Mouse (Mus musculus): ENCODE results near the gene Fetub. TPM values are rescaled to one million over a fixed set of nuclear protein-coding genes. Genes with fewer than 3 reads are reported as not detected.

Gene Fetub
- polyA plus RNA-seq, 1 experiment, result not detected

DNA sequence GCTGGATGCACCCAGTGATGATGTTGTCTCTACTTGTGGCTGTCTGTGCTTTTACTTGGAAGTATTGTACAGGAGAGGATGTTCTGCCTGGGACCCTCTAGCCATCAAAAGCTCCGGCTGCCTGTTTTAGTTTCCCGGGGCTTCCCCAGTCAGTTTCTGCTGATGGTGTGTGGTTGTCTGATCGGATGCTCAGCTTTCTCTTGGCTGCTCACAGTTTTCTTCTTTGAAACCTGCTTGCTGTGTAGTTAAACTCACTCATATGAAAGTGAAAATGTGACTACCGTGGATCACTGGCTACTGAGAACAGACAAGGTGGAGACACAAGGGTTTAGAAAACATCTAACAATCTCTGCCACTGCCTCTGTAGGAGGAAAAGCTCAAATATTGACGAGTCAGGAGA lies 34.7 kb upstream of the Fetub start:
- TF ChIP-seq POLR2A (IDR thresholded peaks at IDR 0.05; ENCODE audit: borderline replicate concordance, low read depth, low read length) (no peak), CTCF (IDR thresholded peaks at IDR 0.05; ENCODE audit: low read depth, low read length) (no peak)
- Histone ChIP-seq H3K4me3 (ENCODE audit: insufficient read depth, low read length) (no peak overlapping the region), H3K27ac (ENCODE audit: insufficient read depth, low read depth, low read length) (no peak overlapping the region), H3K4me1 (ENCODE audit: control insufficient read depth, insufficient read depth, low read length) (no peaks in the 10 kb centered on the region)

DNA sequence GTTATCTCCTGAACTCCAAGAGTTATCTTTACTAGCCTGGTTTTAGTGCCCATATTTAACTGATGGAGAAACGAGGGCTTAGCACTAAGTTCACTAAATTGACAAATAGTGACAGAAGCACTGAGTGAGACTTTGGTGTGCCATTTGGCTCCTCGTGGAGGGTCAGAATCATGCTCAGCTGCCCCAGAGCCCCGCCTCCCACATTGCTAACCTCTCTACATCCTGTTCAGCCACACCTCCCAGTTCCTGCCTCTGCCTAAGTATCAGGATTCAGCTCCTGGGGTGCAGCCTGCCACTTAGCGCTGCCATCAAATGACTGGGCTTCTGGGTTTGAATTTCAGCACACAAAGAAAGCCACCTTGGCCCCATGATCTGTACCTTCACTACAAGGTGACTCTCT lies 32.8 kb upstream of the Fetub start:
- Histone ChIP-seq H3K4me3 (ENCODE audit: insufficient read depth, low read length) (no peak overlapping the region), H3K4me1 (ENCODE audit: control insufficient read depth, insufficient read depth, low read length) (no peaks in the 10 kb centered on the region), H3K27ac (ENCODE audit: insufficient read depth, low read depth, low read length) (no peak overlapping the region)
- no peak for TF ChIP-seq CTCF (IDR thresholded peaks at IDR 0.05; ENCODE audit: low read depth, low read length)
- TF ChIP-seq POLR2A (IDR thresholded peaks at IDR 0.05; ENCODE audit: borderline replicate concordance, low read depth, low read length), result no peak

DNA sequence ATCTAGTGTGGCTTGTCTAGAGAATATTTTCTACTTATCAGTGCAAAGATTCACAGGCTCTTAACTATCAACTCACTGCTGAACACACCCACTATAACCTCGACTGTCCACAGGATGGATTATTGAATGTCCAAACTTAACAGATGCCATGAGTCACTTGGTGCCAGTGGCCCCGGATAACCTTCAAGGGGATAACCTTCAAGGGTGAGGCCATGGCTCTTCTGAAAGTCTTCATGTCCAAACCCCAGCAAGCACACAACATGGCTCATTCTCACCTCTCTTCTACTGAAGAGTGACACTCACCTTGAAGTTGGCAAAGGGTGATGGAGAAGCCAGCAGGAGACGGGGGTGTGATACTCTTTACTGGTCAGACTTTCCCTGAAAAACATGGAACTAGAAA lies 31.4 kb upstream of the Fetub start:
- TF ChIP-seq CTCF (IDR thresholded peaks at IDR 0.05; ENCODE audit: low read depth, low read length), result no peak
- TF ChIP-seq POLR2A (IDR thresholded peaks at IDR 0.05; ENCODE audit: borderline replicate concordance, low read depth, low read length), result no peak
- H3K4me3 ChIP-seq (ENCODE audit: insufficient read depth, low read length), result no peak overlapping the region
- no peaks in the 10 kb centered on the region for H3K4me1 ChIP-seq (ENCODE audit: control insufficient read depth, insufficient read depth, low read length)
- no peak overlapping the region for H3K27ac ChIP-seq (ENCODE audit: insufficient read depth, low read depth, low read length)

DNA sequence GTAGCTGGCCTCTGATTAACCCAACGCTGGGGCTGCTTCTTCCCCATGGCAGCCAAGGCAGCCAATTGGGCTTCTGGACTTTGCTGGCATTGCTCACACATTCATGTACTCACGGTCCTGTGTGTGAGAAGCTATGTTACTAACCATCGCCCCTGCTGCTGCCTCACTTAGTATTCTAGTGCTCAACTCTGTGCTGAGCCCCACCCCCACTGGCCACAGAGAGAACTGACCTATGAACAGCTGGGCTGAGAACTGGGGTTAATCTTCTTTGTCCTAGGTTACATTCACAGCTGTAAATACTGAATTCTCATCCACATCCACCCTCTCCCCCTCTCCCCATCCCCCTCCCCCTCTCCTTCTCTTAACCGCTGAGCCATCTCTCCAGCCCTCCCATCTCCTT lies 29.3 kb upstream of the Fetub start:
- no peak for TF ChIP-seq POLR2A (IDR thresholded peaks at IDR 0.05; ENCODE audit: borderline replicate concordance, low read depth, low read length)
- no peak for TF ChIP-seq CTCF (IDR thresholded peaks at IDR 0.05; ENCODE audit: low read depth, low read length)
- Histone ChIP-seq H3K4me3 (ENCODE audit: insufficient read depth, low read length) (no peak overlapping the region), H3K27ac (ENCODE audit: insufficient read depth, low read depth, low read length) (no peak overlapping the region), H3K4me1 (ENCODE audit: control insufficient read depth, insufficient read depth, low read length) (no peaks in the 10 kb centered on the region)

GRCm38 (mm10) chr16:22889716-22890115 lies 28.4 kb upstream of the Fetub start:
- TF ChIP-seq CTCF (IDR thresholded peaks at IDR 0.05; ENCODE audit: low read depth, low read length) (no peak), POLR2A (IDR thresholded peaks at IDR 0.05; ENCODE audit: borderline replicate concordance, low read depth, low read length) (no peak)
- H3K27ac ChIP-seq (ENCODE audit: insufficient read depth, low read depth, low read length), result no peak overlapping the region

GRCm38 (mm10) chr16:22890683-22891510 lies 27.2 kb upstream of the Fetub start, which contains the start of gene Ahsg:
Gene Ahsg (plus strand): TSS chr16:22891277.
- Histone ChIP-seq H3K27ac (ENCODE audit: insufficient read depth, low read depth, low read length) (no peak within 1 kb of the TSS), H3K4me1 (ENCODE audit: control insufficient read depth, insufficient read depth, low read length) (no peaks in the 10 kb centered on the region), H3K4me3 (ENCODE audit: insufficient read depth, low read length) (no peak within 1 kb of the TSS)
- TF ChIP-seq CTCF (IDR thresholded peaks at IDR 0.05; ENCODE audit: low read depth, low read length) (no peak), POLR2A (IDR thresholded peaks at IDR 0.05; ENCODE audit: borderline replicate concordance, low read depth, low read length) (no peak)

More at GRCm38 (mm10) chr16:22889716-22890115, 28.4 kb upstream of the Fetub start:
- H3K4me1 ChIP-seq (ENCODE audit: control insufficient read depth, insufficient read depth, low read length), result no peaks in the 10 kb centered on the region
- no peak overlapping the region for H3K4me3 ChIP-seq (ENCODE audit: insufficient read depth, low read length)

GRCm38 (mm10) chr16:22891733-22892154 lies 26.4 kb upstream of the Fetub start:
- Histone ChIP-seq H3K4me3 (ENCODE audit: insufficient read depth, low read length) (no peak overlapping the region), H3K4me1 (ENCODE audit: control insufficient read depth, insufficient read depth, low read length) (no peaks in the 10 kb centered on the region), H3K27ac (ENCODE audit: insufficient read depth, low read depth, low read length) (no peak overlapping the region)
- TF ChIP-seq POLR2A (IDR thresholded peaks at IDR 0.05; ENCODE audit: borderline replicate concordance, low read depth, low read length) (no peak), CTCF (IDR thresholded peaks at IDR 0.05; ENCODE audit: low read depth, low read length) (no peak)

DNA sequence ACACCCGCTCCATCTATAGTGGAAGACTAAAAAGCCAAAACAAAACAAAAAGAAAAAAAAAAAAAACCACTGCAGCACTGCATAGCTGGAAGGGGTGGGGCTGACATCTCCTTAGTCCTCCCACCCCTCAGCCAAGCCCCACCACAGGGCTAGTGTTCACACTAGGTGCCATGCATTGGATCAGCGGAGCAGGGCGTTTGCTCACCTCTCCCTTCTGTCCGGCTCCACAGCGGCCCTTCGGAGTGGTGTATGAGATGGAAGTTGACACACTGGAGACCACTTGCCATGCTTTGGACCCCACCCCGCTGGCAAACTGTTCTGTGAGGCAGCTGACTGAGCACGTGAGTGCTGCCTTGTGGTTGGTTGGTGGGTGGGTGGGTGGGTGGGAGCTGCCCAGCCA lies 24.0 kb upstream of the Fetub start:
- H3K4me1 ChIP-seq (ENCODE audit: control insufficient read depth, insufficient read depth, low read length), result no peaks in the 10 kb centered on the region
- TF ChIP-seq POLR2A (IDR thresholded peaks at IDR 0.05; ENCODE audit: borderline replicate concordance, low read depth, low read length), result no peak
- H3K27ac ChIP-seq (ENCODE audit: insufficient read depth, low read depth, low read length), result no peak overlapping the region
- no peak overlapping the region for H3K4me3 ChIP-seq (ENCODE audit: insufficient read depth, low read length)

- H3K4me1 ChIP-seq (ENCODE audit: control insufficient read depth, insufficient read depth, low read length), result no peaks in the 10 kb centered on the region
- no peak overlapping the region for H3K4me3 ChIP-seq (ENCODE audit: insufficient read depth, low read length)
- H3K27ac ChIP-seq (ENCODE audit: insufficient read depth, low read depth, low read length), result no peak overlapping the region
- TF ChIP-seq CTCF (IDR thresholded peaks at IDR 0.05; ENCODE audit: low read depth, low read length) (no peak), POLR2A (IDR thresholded peaks at IDR 0.05; ENCODE audit: borderline replicate concordance, low read depth, low read length) (no peak)
Observed at GRCm38 (mm10) chr16:22896618-22897017, 21.5 kb upstream of the Fetub start.

DNA sequence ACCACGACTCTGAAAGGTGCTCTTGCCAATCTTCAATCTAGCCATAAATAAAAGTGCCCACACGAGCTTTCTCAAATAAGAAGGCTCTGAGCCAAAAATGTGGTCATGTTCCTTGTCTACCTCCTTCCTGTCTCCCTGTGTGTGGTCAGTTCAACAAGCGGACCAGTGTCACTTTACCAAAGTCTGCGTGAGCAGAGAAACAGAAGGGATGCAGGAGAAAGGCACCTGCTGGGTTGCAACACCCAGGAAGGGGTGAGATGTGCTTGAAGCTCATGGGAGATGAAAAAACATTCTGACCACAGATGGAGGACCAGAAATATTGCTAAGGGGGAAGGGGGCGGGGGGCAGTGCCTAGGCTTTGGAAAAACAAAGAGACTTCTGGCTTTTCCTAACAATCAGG lies 18.8 kb upstream of the Fetub start:
- H3K27ac ChIP-seq (ENCODE audit: insufficient read depth, low read depth, low read length), result no peak overlapping the region
- no peak for TF ChIP-seq POLR2A (IDR thresholded peaks at IDR 0.05; ENCODE audit: borderline replicate concordance, low read depth, low read length)
- TF ChIP-seq CTCF (IDR thresholded peaks at IDR 0.05; ENCODE audit: low read depth, low read length), result no peak
- H3K4me3 ChIP-seq (ENCODE audit: insufficient read depth, low read length), result no peak overlapping the region
- H3K4me1 ChIP-seq (ENCODE audit: control insufficient read depth, insufficient read depth, low read length), result no peaks in the 10 kb centered on the region
